Mouse (Mus musculus) megakaryocyte progenitor cell, adult 5-6 weeks (primary cell): ENCODE data around the gene Adssl1. TPM values are rescaled to one million over a fixed set of nuclear protein-coding genes. Genes with fewer than 3 reads are reported as not detected.

ENCODE experiments used
- ATAC-seq: replicated peaks from 2 replicates; pipeline ENCODE4 v1.8.0; 2016; ENCODE audit warnings: mild to moderate bottlenecking, moderate TSS enrichment, inconsistent platforms; ENCODE audit not compliant: poor library complexity
- total RNA-seq, 2 experiments: library from RNA; stranded (forward) in 1 of 2; stranded (reverse) in 1 of 2; fragments of 157-497, 149-512 nt in 1 of 2; fragments of 200-1000 nt in 1 of 2; gene quantifications; 2 replicates each; pipeline versions ENCODE4 v1.2.3 to v1.2.4; 2015 to 2017

Adssl1 gene
- 113 and 131 TPM in 2 replicates for total RNA-seq (2015)
- total RNA-seq (2017): 113 and 126 TPM in 2 replicates

DNA sequence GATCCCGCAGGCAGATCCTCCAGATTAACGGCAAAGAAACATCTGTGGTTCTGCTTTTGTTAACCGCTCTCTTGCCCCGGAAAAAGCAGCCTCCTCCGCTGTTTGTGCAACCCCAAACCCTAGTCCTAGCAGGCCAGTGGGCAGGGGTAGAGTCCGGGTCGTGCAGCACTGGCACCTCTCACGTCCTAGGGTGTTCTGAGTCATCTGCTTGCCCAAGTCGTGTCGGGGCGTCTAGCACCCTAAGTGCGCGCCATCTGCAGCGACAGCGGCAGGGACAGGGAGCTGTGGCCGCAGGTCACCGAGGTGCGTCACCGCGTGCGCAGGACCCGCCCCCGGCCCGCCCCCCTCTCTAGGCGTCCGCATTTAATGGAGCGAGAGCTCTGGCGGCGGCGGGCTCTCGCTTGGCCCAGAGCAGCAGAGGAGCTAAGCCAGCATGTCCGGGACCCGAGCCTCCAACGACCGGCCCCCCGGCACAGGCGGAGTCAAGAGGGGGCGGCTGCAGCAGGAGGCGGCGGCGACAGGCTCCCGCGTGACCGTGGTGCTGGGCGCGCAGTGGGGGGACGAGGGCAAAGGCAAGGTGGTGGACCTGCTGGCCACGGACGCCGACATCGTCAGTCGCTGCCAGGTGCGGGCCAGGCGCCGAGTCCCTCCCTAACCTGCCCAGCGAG is at the start of gene Adssl1:
Gene Adssl1 (plus strand): TSS at position 360 of the 668 bp plus-strand sequence.
- peak; percentile 47 for ATAC-seq

DNA sequence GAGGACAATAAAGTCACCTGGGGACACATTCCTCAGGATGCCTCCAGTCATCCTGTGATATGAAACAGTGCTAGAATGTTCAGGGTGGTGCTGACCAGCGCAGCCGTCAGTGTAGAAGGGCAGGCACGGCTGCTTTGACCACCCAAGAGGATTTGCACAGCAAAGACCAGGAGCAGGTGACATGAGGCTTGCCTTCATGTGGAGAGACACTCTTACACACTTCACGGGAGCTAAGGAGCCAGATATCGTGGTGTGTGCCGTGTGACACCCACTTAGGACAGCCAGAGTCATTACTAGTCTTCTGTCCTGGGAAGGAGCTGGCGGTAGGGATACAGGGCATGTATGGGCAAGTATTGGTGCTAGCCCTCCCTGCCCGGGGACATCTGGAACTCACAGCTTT is 49.7 kb upstream of the Adssl1 start:
- no peak for ATAC-seq

DNA sequence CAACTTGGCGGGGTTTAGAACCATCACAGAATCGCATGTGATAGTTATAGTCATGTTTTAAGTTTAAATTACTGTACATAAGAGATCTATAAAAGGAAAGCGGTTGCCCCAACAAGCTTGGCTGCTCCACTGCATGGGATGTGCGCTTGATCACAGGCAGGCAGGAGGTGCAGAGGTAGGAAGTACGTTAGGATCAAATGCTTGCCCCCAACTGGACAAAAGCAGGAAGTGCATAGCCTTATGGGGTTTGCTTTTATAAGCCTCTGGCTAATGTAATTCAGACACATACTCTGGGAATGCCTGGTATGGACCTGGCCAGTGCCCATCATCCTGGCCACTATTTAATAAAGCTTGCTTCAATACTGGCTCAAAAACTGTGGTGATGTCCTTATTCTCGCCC is 48.8 kb upstream of the Adssl1 start:
- peak; percentile 71 for ATAC-seq

DNA sequence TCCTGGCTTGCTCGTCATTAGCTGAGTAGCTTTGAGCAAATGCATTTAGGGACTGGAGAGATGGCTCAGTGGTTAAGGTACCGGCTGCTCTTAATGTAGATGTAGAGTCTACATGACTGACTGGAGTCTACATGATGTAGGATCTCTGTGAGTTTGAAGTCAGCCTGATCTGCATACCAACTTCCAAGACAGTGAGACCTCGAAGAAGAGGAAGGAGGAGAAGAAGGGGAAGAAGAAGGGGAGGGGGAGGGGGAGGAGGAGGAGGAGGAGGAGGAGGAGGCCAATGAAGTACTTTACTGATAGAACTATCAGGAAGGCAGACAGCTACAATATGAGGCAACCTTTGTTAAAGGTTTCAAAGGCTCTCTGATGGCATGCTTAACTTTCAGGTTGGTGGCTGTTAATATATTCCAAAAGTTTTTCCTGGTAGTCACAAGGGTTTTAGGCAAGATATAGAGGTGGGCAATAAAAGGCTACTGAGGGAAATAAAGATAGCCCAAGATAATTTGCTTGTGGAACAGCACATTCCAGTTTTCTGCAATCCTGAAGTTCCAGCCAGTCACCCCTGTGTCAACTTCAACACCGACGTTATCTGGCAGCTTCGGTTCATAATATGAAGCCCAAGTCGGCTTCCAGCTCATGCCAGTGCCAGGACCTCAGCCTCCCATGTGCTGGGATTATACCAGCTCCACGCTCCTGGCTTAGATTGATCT is 44.4 kb upstream of the Adssl1 start:
- ATAC-seq: no peak

DNA sequence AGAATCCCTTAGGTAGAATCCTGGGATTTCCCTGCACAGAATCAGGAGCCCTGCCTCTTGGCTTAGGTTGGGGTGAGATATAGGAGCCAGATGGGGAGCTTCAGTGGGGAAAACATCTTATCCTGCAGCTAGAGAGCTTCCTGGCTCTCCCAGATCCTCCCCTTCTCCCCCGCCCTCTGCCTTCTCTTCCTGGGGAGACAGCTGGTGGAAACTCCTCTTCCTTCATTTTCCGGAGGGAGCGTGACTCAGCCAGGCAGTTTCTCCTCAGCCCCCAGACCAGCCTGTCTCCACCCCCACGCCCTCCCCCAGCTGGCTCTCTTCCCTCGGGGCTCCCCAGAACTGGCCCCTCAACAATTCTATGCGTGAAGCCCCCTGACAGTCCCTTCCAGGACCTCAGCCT is 43.5 kb upstream of the Adssl1 start:
- ATAC-seq: no peak

DNA sequence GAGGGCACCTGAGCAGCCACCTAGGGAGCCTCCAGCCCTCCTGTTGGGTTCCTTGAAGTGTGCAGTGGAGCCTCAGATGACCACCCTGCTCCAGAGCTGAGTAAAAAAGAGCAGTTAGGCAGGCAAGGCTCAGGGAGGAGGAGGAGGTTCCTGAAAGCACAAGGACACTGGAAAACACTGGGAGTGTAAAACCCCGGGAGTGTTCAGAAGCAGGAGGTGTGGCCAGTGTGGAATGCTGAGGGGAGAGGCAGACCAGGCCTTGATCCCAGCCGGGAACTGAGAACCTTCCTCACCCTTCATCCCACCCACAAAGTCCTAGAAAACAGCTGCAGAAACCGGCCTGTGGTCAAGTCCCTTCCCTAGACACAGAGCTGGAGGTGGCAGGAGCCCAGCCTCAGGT is 43.1 kb upstream of the Adssl1 start:
- ATAC-seq: no peak

DNA sequence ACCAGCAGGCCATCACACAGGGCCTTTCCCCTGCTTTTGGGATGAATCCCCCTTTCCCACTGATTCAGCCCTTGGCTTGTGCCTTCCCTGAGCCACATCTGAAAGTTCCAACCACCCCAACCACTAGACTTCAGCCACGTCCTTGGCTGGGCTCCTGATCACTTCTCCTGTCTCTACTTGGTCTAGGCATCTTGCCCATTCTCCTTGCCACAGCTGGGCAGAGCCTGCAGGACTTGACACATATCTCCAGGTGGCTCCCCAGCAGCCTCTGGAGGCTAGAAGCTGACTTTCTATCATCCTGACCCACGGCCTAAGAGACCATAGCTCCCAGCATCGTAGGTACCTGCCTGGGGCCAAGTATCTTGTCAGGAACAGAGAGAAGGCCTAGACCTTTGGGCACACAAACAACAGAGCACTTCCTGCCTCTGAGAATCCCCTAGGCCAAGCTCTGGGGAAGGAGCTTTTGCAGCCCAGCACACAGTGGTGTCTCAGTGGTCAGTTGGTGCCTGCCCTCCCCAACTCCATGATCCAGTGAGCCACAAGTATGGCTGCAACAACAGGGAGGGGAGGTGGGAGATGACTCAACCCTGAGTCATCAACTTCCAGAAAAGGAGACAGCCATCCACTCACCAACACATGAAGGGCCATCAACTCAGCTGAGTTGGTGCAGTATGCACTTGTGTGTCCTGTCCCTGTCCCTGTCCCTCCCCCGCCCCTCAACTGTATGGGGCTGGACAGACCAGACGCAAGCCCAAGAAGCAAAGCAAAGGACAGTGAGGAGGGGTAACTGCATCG is 41.4 kb upstream of the Adssl1 start:
- ATAC-seq: peak; percentile 32

DNA sequence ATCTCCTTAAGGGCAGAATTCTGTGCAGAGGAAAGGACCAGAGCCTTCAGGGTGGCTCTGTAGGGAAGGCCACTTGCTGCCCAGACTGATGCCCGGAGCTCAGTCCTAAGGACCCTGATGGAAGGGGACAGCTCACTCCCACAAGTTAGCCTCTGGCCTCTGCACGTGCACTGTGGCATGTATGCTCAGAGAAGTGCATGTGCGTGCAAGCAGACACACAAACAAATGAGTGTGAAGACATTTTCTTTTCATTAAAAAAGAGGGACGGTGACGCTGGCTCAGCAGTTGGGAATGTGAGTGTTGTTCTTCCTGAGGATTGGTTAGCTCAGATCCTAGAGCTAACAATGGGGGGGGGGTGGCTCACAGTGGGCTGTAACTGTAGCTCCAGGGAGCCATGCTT is 40.4 kb upstream of the Adssl1 start:
- ATAC-seq: no peak

DNA sequence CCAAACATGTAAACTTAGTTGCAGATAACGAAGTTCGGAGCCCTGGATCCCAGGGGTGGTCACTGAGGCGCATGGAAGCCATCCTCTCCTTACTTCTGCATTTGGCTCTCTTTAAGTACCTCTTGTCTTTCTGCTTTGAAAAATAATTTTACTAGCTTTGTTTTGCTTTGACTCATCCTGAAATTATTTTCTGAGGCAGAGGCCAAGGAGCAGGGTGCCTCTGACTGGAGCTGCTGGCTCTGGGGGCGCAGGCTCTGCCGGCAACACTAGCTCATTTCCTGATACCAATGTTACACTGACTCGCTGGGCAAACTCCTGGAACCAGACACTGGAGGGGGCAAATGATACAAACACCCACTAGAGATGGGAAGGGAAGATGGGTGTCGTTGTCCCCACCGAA is 39.9 kb upstream of the Adssl1 start:
- no peak for ATAC-seq

DNA sequence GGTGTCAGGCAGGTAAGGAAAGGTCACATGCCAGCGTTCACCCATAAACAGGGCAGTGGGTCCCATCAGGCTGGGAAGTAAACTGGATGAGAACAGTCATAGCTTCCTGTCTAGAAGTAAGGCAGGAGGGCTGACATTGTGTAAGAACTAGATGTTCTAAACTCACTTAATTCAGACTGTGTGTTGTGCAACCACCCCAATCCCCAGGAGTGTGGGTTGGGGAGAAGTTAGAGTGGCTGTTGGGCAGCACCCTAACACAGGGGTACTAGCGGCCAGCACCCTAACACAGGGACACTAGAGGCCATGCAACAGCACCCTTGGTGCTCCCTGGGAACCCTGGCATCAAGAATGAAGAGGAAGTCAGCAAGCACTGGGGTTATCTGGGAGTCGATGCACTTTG is 38.7 kb upstream of the Adssl1 start:
- ATAC-seq: peak; percentile 86

DNA sequence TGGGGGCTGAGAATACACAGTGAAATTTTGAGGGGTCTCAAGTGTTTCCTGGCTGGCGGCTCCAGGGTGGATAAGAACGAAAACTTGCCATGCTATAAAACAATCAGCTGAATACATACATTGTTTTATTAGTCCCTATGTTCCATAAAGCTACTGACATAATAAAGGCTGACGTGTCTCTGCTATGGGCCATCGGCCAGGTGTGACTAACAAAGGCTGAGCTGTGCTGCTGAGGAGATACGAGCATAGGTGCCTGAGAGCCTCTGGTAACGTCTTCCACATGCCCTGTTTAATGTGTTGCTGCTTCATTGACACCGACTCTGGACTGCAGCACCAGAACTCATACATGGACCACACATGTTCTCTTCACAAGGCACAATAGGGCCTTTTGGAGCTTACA is 34.9 kb upstream of the Adssl1 start:
- ATAC-seq: no peak

DNA sequence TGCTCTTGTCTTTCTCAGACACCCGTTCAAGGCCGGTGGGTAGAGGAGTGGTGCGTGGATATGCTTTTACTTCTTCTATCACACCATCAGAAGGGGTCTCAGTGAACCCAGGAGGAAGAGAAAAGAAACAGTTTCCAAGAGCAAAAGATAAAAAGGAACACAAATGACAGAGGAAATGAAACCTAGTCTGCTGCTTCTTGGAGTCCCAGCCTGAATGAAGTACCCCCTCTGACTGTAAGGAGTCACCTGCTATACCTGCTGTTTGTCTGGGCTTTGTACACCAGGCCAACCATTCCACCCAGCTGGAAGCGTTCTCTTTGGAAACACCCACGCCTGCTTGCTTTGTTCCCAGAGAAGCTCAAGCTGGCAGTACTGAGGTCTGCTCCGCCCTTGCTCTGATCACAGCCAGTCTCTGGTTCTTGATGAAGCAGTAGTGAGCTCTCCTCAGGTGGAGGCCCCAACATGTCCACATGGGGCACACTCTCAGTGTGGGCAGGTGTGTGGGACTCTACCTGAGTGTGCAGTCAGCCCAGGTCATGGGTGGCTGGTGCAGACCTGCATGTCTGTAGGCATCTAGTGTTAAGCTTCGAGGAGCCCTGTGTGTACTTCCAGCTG is 33.8 kb upstream of the Adssl1 start:
- ATAC-seq: no peak

DNA sequence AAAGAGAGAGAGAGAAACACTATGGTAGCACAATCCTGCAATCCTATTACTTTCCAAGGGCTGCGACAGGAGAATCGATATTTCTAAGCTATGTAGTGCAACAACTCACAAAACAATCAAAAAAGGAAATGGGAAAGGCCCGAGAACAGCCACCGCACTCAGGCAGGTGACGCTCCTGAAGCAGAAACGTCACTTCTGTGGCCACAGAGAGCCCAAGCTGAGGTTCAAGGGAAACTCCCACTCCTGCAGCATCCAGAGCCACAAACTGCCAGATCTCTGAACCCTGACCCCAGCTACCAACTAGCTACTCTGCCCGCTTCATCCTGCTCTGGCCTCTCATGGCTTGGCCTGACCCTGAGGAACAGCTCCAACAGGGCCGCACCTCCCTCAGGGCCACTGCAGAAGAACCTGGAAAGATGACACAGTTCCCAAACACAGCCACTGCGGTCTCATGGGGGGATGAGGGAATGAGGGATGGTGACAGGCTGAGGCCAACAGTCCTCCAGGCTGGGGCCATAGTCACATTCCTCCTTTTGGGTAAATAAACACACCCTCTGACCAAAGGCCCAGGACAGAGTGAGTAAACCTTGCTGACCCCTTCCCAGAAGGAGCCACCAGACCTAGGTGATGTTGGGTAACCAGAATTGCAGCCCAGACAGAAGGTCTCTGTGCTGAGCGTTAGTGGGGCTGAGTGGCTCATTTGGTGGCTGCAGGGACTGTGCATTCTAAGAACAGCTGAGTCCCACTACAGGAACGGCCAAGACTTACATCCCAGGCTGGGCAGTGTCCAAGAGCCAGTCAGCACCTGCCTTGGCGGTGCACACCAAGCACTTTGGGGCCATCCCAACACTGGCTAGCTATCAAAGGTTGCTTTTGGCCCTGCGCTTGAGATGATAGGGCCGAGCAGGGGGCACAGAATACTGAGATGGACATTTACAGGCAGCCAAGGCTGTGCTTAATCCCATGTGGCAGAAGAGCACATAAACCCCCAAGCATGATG is 32.4 kb upstream of the Adssl1 start:
- no peak for ATAC-seq

DNA sequence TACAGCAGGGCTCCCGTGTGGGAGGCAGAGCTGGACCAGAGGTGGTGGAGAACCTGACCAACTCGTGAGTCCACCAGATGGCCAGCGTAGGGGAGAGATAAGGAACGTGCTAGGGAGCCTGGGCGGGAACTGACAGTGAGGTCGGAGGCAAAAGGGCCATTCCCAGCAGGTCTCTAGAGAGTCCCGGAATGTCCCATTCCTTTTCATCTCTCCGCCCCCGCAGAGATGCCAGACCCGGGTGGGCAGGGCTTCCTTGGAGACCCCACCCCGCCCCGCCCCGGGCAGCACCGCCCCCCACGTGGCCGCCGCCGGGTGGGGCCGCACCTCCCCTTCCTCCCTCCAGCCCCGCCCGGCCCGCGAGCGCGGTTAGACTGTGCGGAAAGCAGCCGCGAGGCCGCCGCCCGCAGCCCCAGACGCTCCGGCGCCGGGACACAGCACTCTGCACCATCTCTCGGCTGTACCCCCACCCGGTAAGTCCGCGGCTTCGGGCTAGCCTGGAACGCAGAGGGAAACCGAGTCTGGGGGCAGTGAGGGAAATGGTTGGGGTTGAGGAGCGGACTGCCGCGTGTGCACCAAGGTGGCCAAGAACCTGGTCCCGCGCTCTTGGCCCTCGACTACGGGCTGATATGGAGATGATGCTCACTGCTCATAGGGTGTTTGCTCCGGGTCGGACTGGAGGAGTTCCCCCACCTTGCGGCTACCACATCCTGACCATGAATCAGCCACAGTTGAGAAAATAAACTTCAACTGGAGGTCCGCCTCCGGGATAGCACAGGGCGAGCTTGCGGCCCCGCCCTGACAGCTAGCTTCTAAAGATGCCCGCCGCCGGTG is 31.2 kb upstream of the Adssl1 start, which contains the start of gene Inf2:
Gene Inf2 (plus strand): TSS at position 359 of the 831 bp plus-strand sequence.
- peak; percentile 49 for ATAC-seq

DNA sequence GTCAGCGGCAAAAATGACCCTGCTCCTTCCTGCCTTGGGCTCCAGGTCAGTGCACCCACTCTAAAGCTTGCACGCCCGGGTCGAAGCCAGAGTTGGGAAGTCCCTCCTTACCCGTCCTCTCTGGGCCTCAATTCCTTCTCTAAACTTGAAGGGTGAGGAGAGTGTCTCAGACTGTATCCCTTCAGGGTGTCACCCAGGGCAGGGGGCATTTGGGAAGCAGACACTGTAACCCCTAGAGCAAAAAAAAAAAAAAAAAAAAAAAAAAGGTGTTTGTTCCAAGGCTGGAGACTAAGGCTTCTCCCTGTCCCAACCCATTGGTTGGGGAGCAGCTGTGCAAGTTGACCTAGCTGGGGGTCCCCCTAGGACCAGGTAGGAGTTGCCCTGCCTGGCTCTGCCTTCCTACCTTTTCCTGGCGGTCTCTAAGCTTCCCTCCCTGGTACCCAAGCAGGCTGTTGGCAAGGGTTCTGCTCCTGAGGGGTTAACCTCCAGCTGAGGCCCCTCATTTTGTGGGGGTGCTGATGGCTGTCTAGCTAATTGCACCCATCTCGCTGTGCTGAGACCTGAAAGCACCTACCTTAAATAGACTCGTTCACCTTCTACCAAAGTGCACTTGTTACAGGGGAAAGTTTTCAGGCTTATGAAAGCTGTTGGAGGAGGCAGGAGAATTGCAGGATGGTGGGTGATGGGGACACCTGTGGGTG is 30.2 kb upstream of the Adssl1 start:
- no peak for ATAC-seq

DNA sequence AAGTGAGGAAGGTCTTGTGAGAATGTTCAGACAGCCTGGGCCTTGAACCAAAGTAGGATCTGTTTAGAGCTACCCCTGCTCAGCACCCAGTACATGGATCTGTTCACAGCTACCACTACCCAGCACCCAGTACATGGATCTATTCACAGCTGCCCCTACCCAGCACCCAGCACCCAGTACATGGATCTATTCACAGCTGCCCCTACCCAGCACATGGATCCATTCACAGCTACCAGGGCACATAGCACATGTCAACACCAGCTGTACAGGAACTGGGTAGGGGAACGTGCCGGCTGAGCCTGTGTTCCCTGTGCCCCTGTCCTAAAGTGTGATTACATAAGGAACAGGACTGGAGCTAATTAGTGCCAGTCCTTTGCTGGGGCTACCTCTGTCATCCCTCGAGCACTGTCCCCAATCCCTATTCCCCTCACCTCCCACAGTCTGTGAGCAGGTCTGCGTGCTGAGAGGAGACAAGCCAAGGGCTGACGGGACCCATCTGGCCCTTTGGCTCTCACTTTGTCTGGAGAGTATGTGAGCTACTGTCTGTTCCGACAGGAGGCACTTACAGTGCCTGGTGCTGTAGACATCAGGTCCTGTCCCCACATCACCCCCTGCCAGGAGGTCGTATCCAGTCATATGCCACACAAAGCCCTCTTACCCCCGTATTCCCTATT is 29.1 kb upstream of the Adssl1 start:
- ATAC-seq: no peak

DNA sequence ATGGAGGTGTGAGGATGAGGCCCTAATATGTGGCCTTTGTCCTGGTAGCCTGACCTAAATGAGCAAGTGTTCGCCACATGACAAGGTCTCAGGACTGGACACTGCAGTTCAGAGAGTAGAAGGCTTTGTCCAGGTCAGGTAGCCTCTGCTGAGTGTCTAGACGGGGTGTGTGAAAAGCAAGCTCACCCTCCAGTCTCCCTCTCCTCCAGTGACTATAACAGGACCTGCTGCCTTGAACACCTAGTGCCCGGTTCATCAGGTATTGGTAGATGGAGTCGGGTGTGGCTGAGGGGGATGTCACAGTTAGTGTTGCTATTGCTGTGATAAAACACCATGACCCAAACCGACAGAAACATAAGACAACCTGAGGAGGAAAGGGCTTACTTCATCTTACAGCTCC is 28.6 kb upstream of the Adssl1 start:
- no peak for ATAC-seq

DNA sequence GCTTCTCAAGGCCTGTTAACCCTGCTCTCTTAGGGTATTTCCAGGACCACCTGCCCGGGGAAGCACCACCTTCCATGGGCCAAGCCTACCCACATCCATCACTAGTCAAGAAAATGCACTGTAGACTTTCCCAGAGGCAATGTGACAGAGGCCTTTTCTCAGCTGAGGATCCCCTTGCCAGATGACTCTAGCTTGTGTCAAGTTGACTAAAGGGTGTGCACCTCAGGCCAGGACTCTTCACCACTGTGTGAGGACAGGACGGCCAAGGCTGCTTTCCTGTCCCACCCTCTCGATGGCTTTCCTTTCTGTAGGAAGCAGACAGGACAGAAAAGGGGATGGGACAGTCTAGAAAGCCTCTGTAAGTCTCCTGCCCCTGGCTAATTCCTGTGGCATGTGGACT is 28.1 kb upstream of the Adssl1 start:
- no peak for ATAC-seq
